Mouse (Mus musculus): ENCODE measurements around the gene Card10.

DNA sequence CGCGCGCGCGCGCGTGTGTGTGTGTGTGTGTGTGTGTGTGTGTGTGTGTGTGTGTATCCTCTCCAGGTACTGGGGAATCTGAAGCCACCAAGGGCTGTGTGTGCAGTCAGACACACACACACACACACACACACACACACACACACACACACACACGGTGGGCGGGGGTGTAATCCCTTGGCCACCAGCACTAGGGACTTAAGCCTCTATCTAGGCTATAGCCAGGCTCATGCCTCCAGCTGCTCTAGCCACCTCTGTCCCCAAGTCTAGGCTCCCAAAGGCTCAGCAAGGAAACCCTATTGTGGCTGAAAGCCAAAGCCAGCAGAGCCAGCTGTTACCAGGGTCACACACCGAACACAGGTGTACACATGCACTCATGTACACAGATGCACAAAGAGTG is 60.0 kb downstream of the Card10 start:
- no peak for TF ChIP-seq CTCF (IDR thresholded peaks at IDR 0.05; ENCODE audit: extremely low read depth, insufficient read depth, insufficient read length, insufficient replicate concordance)
- no peak for TF ChIP-seq POLR2A (IDR thresholded peaks at IDR 0.05; ENCODE audit: low read depth, low read length)

Measured in spleen, adult 2 months (tissue).